Mouse (Mus musculus): ENCODE data around the gene Sfr1. TPM values are rescaled to one million over a fixed set of nuclear protein-coding genes. Genes with fewer than 3 reads are reported as not detected.

Sfr1 gene
- polyA plus RNA-seq, 1 experiment = 15.7 TPM

- Histone ChIP-seq H3K27me3 (ENCODE audit: control insufficient read depth, insufficient read depth, low read length) (no peaks in the 10 kb centered on the region; the same call in 1 of the 2 replicates), H3K4me1 (ENCODE audit: control insufficient read depth, insufficient read depth, insufficient read length, low read length) (no peaks in the 10 kb centered on the region; the same call in 1 of the 2 replicates), H3K4me3 (ENCODE audit: low read depth, low read length) (no peak overlapping the region), H3K36me3 (ENCODE audit: control insufficient read depth, insufficient read depth, low read length) (no peaks in the 10 kb centered on the region), H3K27ac (ENCODE audit: insufficient read depth, low read depth, low read length) (no peak overlapping the region)
- 77% methylated on average over 2 of the region's 2 CpGs for WGBS
- TF ChIP-seq POLR2A (IDR thresholded peaks at IDR 0.05; ENCODE audit: low read depth, low read length) (no peak), CTCF (IDR thresholded peaks at IDR 0.05; ENCODE audit: extremely low read depth, insufficient read length, insufficient replicate concordance, low read depth, low read length) (no peak)
Measured at GRCm38 (mm10) chr19:47748950-47749349, 17.5 kb downstream of the Sfr1 start.

GRCm38 (mm10) chr19:47750391-47750790 is 18.9 kb downstream of the Sfr1 start:
- WGBS = 81% methylated on average over 5 of the region's 5 CpGs
- H3K4me3 ChIP-seq (ENCODE audit: low read depth, low read length) = no peak overlapping the region
- TF ChIP-seq CTCF (IDR thresholded peaks at IDR 0.05; ENCODE audit: extremely low read depth, insufficient read length, insufficient replicate concordance, low read depth, low read length) = no peak
- TF ChIP-seq POLR2A (IDR thresholded peaks at IDR 0.05; ENCODE audit: low read depth, low read length) = no peak
- no peaks in the 10 kb centered on the region; the same call in 1 of the 2 replicates for H3K4me1 ChIP-seq (ENCODE audit: control insufficient read depth, insufficient read depth, insufficient read length, low read length)
- H3K27me3 ChIP-seq (ENCODE audit: control insufficient read depth, insufficient read depth, low read length) = no peaks in the 10 kb centered on the region; the same call in 1 of the 2 replicates
- H3K36me3 ChIP-seq (ENCODE audit: control insufficient read depth, insufficient read depth, low read length) = no peaks in the 10 kb centered on the region
- no peak overlapping the region for H3K27ac ChIP-seq (ENCODE audit: insufficient read depth, low read depth, low read length)

GRCm38 (mm10) chr19:47752456-47752855 is 21.0 kb downstream of the Sfr1 start:
- Histone ChIP-seq H3K4me1 (ENCODE audit: control insufficient read depth, insufficient read depth, insufficient read length, low read length) (no peaks in the 10 kb centered on the region; the same call in 1 of the 2 replicates), H3K4me3 (ENCODE audit: low read depth, low read length) (no peak overlapping the region), H3K27ac (ENCODE audit: insufficient read depth, low read depth, low read length) (no peak overlapping the region), H3K36me3 (ENCODE audit: control insufficient read depth, insufficient read depth, low read length) (no peaks in the 10 kb centered on the region), H3K27me3 (ENCODE audit: control insufficient read depth, insufficient read depth, low read length) (no peaks in the 10 kb centered on the region; the same call in 1 of the 2 replicates)
- TF ChIP-seq POLR2A (IDR thresholded peaks at IDR 0.05; ENCODE audit: low read depth, low read length) = no peak
- no peak for TF ChIP-seq CTCF (IDR thresholded peaks at IDR 0.05; ENCODE audit: extremely low read depth, insufficient read length, insufficient replicate concordance, low read depth, low read length)
- WGBS = 85% methylated on average over 9 of the region's 9 CpGs

- Histone ChIP-seq H3K4me1 (ENCODE audit: control insufficient read depth, insufficient read depth, insufficient read length, low read length) (no peaks in the 10 kb centered on the region; the same call in 1 of the 2 replicates), H3K27me3 (ENCODE audit: control insufficient read depth, insufficient read depth, low read length) (no peaks in the 10 kb centered on the region), H3K4me3 (ENCODE audit: low read depth, low read length) (no peak overlapping the region), H3K36me3 (ENCODE audit: control insufficient read depth, insufficient read depth, low read length) (no peaks in the 10 kb centered on the region), H3K27ac (ENCODE audit: insufficient read depth, low read depth, low read length) (no peak overlapping the region)
- TF ChIP-seq CTCF (IDR thresholded peaks at IDR 0.05; ENCODE audit: extremely low read depth, insufficient read length, insufficient replicate concordance, low read depth, low read length) = no peak
- no peak for TF ChIP-seq POLR2A (IDR thresholded peaks at IDR 0.05; ENCODE audit: low read depth, low read length)
- 25% methylated on average over 4 of the region's 4 CpGs for WGBS
Measured at GRCm38 (mm10) chr19:47753921-47754320, 22.4 kb downstream of the Sfr1 start.

GRCm38 (mm10) chr19:47754931-47755330 is 23.4 kb downstream of the Sfr1 start:
- TF ChIP-seq POLR2A (IDR thresholded peaks at IDR 0.05; ENCODE audit: low read depth, low read length) = no peak
- no peak for TF ChIP-seq CTCF (IDR thresholded peaks at IDR 0.05; ENCODE audit: extremely low read depth, insufficient read length, insufficient replicate concordance, low read depth, low read length)
- no peaks in the 10 kb centered on the region for H3K27me3 ChIP-seq (ENCODE audit: control insufficient read depth, insufficient read depth, low read length)
- H3K4me3 ChIP-seq (ENCODE audit: low read depth, low read length) = no peak overlapping the region
- no peaks in the 10 kb centered on the region for H3K36me3 ChIP-seq (ENCODE audit: control insufficient read depth, insufficient read depth, low read length)
- 80% methylated on average over 9 of the region's 9 CpGs for WGBS
- no peak overlapping the region for H3K27ac ChIP-seq (ENCODE audit: insufficient read depth, low read depth, low read length)
- no peaks in the 10 kb centered on the region; the same call in 1 of the 2 replicates for H3K4me1 ChIP-seq (ENCODE audit: control insufficient read depth, insufficient read depth, insufficient read length, low read length)

GRCm38 (mm10) chr19:47755625-47756024 is 24.1 kb downstream of the Sfr1 start:
- TF ChIP-seq CTCF (IDR thresholded peaks at IDR 0.05; ENCODE audit: extremely low read depth, insufficient read length, insufficient replicate concordance, low read depth, low read length) (no peak), POLR2A (IDR thresholded peaks at IDR 0.05; ENCODE audit: low read depth, low read length) (no peak)
- Histone ChIP-seq H3K36me3 (ENCODE audit: control insufficient read depth, insufficient read depth, low read length) (no peaks in the 10 kb centered on the region), H3K4me3 (ENCODE audit: low read depth, low read length) (peak overlapping the region; percentile 6), H3K27ac (ENCODE audit: insufficient read depth, low read depth, low read length) (no peak overlapping the region), H3K27me3 (ENCODE audit: control insufficient read depth, insufficient read depth, low read length) (no peaks in the 10 kb centered on the region), H3K4me1 (ENCODE audit: control insufficient read depth, insufficient read depth, insufficient read length, low read length) (no peaks in the 10 kb centered on the region; the same call in 1 of the 2 replicates)
- 71% methylated on average over 19 of the region's 19 CpGs for WGBS

GRCm38 (mm10) chr19:47777847-47778246 is 46.4 kb downstream of the Sfr1 start:
- 69% methylated on average over 6 of the region's 6 CpGs for WGBS
- H3K36me3 ChIP-seq (ENCODE audit: control insufficient read depth, insufficient read depth, low read length) = no peaks in the 10 kb centered on the region
- H3K27ac ChIP-seq (ENCODE audit: insufficient read depth, low read depth, low read length) = no peak overlapping the region
- H3K27me3 ChIP-seq (ENCODE audit: control insufficient read depth, insufficient read depth, low read length) = no peaks in the 10 kb centered on the region
- H3K4me3 ChIP-seq (ENCODE audit: low read depth, low read length) = no peak overlapping the region
- H3K4me1 ChIP-seq (ENCODE audit: control insufficient read depth, insufficient read depth, insufficient read length, low read length) = no peaks in the 10 kb centered on the region
- no peak for TF ChIP-seq POLR2A (IDR thresholded peaks at IDR 0.05; ENCODE audit: low read depth, low read length)
- TF ChIP-seq CTCF (IDR thresholded peaks at IDR 0.05; ENCODE audit: extremely low read depth, insufficient read length, insufficient replicate concordance, low read depth, low read length) = no peak

Measured in small intestine, adult 2 months (tissue).